Mouse (Mus musculus) midbrain, embryonic 16.5 days (tissue): ENCODE data around the gene Adck2. TPM values are rescaled to one million over a fixed set of nuclear protein-coding genes. Genes with fewer than 3 reads are reported as not detected.

Source experiments
- ATAC-seq: fragments of 200-750 bp; cut with Nextera tagmentation; 2 replicates; pipeline ENCODE4 v1.8.0; 2017; ENCODE audit warnings: moderate TSS enrichment
- H3K27ac ChIP-seq: fragments of 300-500 bp; sonication (generic); 2 replicates; pipeline ENCODE4 v1.5.1; 2014; ENCODE audit warnings: mild to moderate bottlenecking, low read length, mixed read lengths
- H3K27me3 ChIP-seq: fragments of 300-500 bp; sonication (generic); 2 replicates; pipeline ENCODE4 v1.6.1; 2014; ENCODE audit warnings: low read depth, low read length, mixed read lengths; ENCODE audit not compliant: control insufficient read depth, insufficient read depth
- H3K36me3 ChIP-seq: fragments of 300-500 bp; sonication (generic); 2 replicates; pipeline ENCODE4 v1.6.1; 2014; ENCODE audit warnings: mild to moderate bottlenecking, low read length, moderate library complexity, mixed read lengths; ENCODE audit not compliant: control insufficient read depth, insufficient read depth
- H3K4me1 ChIP-seq: fragments of 300-500 bp; sonication (generic); 2 replicates; pipeline ENCODE4 v1.6.1; 2014; ENCODE audit warnings: mild to moderate bottlenecking, low read length, mixed read lengths; ENCODE audit not compliant: control insufficient read depth, insufficient read depth
- H3K4me2 ChIP-seq: fragments of 300-500 bp; sonication (generic); 2 replicates; pipeline ENCODE4 v1.6.1; 2014; ENCODE audit warnings: mild to moderate bottlenecking, low read length, mixed read lengths
- H3K4me3 ChIP-seq: fragments of 300-500 bp; sonication (generic); 2 replicates; pipeline ENCODE4 v1.5.1; 2014; ENCODE audit warnings: low read depth, mild to moderate bottlenecking, low read length, moderate library complexity, mixed read lengths
- H3K9ac ChIP-seq: fragments of 300-500 bp; sonication (generic); 2 replicates; pipeline ENCODE4 v1.6.1; 2014; ENCODE audit warnings: low read depth, low read length, mixed read lengths
- H3K9me3 ChIP-seq: fragments of 300-500 bp; sonication (generic); replicated peaks from 2 replicates; pipeline ENCODE4 v1.6.1; 2014; ENCODE audit warnings: mild to moderate bottlenecking, low read length, mixed read lengths; ENCODE audit not compliant: control insufficient read depth, poor library complexity, severe bottlenecking
- WGBS: fragments of 180-500 bp; shearing (Covaris S2); extraction: QIAGEN DNeasy Blood & Tissue Kit; methylation state at CpG from one replicate; pipeline ENCODE4 v1.1.7; 2014; 5-methylcytosine and 5-hydroxymethylcytosine counted together
- polyA plus RNA-seq: library from polyadenylated mRNA; unstranded; fragments of >200 nt; fragmentation: Nextera tagmentation; extraction: Ambion mirVana; gene quantifications from 2 replicates; pipeline ENCODE4 v1.2.1, GENCODE M21; 2015

Adck2 gene
- polyA plus RNA-seq, 1 experiment from 2014 or later: 50.3 TPM

DNA sequence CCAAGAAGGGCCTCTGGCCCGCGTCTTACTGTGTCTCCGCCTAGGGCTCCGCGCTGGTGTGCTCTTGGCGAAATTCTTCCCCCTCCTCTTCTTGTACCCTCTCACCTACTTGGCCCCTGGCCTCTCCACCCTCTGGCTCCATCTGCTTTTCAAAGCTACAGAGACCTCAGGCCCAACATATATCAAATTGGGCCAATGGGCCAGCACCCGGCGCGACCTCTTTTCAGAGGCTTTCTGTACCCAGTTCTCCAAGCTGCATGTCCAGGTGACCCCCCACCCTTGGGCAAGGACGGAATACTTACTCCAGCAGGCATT lies 839 bp downstream of the Adck2 start:
- H3K4me1 ChIP-seq: peaks cover 13% of the 10 kb centered on the region
- no peaks in the 10 kb centered on the region for H3K9me3 ChIP-seq
- peaks cover 6% of the 10 kb centered on the region; the same call in 1 of the 2 replicates for H3K36me3 ChIP-seq
- H3K27me3 ChIP-seq: no peaks in the 10 kb centered on the region
- peak overlapping the region; percentile 69 for H3K4me3 ChIP-seq
- 27% methylated on average over 10 of the region's 10 CpGs for WGBS
- H3K9ac ChIP-seq: peak overlapping the region; percentile 86
- peak overlapping the region; percentile 88 for H3K4me2 ChIP-seq
- H3K27ac ChIP-seq: peak overlapping the region; percentile 95
- peak; percentile 3 for ATAC-seq

DNA sequence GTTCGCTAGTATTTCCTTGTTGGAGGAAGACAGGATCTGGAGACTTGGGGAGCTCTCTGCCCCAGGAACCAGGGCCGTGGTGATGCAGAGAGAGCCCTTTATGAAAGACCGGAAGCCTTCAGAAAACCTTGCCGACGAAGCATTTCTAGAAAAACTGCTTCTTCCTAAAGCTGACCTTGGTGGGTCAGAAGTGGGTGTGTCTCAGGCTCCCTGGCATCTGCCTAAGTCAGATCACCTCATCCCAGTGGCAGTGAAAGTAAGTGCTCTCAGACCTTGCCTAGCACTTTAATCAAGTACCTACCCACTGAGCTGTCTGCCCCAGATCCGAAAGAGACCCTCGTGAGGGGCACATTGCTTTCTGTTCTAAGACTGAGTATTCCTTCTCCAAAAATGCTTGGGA lies 1.3 kb downstream of the Adck2 start:
- Histone ChIP-seq H3K9ac (peak overlapping the region; percentile 86), H3K27me3 (no peaks in the 10 kb centered on the region), H3K4me3 (peak overlapping the region; percentile 69), H3K9me3 (no peaks in the 10 kb centered on the region), H3K4me2 (peak overlapping the region; percentile 88), H3K27ac (peak overlapping the region; percentile 95; the same call in 1 of the 2 replicates), H3K36me3 (peaks cover 6% of the 10 kb centered on the region; the same call in 1 of the 2 replicates), H3K4me1 (peaks cover 13% of the 10 kb centered on the region)
- 70% methylated on average over 7 of the region's 7 CpGs for WGBS
- ATAC-seq: no peak

DNA sequence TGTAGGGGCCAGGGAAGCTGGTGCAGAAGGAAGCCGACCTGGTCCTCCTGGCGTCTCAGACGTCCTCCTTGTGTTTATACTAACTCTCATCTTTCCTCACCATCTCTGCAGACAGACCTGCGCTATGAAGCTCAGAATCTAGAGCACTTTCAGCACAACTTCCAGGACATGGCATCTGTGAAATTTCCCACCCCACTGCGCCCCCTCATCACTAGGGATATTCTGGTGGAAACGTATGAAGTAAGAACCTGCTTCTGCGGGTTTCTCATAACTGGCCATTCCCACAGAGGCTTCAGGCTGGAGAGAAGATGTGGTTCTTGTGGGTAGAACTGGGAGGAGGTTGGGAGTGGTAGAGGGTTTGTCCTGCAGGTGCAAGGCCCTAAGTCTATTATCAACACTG lies 5.9 kb downstream of the Adck2 start:
- Histone ChIP-seq H3K36me3 (peaks cover 17% of the 10 kb centered on the region), H3K9me3 (no peaks in the 10 kb centered on the region)
- WGBS: 91% methylated on average over 7 of the region's 7 CpGs

DNA sequence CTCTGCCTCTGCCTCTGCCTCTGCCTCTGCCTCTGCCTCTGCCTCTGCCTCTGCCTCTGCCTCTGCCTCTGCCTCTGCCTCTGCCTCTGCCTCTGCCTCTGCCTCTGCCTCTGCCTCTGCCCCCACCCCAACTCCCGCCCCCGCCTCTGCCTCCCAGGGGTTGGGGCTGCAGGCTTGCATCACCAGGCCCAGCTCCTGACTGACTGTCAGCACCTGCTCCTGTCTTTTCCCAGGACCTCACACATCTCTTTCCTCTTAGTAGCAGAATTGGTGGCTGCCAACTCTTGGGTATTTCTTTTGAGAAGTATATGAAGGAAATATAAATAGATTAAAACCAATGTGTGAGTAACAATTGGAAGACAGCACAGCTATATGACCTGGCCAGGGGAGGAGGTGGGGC lies 6.9 kb downstream of the Adck2 start:
- Histone ChIP-seq H3K9ac (no peak overlapping the region), H3K27ac (no peak overlapping the region), H3K9me3 (no peaks in the 10 kb centered on the region), H3K36me3 (peaks cover 20% of the 10 kb centered on the region), H3K27me3 (no peaks in the 10 kb centered on the region), H3K4me3 (no peak overlapping the region), H3K4me1 (no peaks in the 10 kb centered on the region), H3K4me2 (no peak overlapping the region)
- ATAC-seq: no peak
- 93% methylated on average over 2 of the region's 2 CpGs for WGBS

More for the DNA sequence above, 5.9 kb downstream of the Adck2 start:
- Histone ChIP-seq H3K4me2 (no peak overlapping the region), H3K27me3 (no peaks in the 10 kb centered on the region), H3K4me3 (no peak overlapping the region), H3K4me1 (peaks cover 8% of the 10 kb centered on the region), H3K9ac (no peak overlapping the region), H3K27ac (no peak overlapping the region)
- ATAC-seq: no peak

DNA sequence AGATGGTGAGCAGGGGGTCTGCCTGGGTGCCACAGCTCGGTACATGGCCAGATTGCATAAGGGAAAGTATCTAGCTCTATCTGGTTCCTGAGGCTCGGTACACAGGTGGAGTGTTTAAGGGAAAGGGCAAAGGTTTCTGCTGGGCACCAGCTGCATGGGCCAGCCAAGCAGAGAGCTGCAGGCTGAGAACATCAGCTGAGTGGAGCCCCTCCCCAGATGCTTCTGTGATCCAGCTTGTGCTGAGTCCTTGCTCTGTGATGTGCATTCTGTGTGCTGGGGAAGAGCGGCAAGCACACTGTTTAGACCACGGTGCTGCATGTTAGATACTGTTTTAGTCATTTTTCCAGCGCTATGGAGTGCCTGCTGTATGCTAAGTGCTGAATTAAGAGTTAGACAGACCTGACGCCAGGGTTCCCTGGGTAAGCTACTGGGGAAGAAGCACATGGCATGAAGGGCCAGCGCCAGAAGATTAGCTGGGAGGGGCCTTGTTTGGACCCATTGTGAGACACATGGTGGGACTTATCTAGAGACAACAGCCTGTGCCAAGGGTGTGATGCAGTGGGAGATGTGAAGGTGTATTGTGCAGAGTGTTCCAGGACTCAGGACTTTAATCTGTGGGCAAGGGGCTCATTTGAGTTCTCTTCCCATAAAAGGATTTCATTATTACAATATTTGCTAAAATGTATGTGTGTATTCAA lies 7.6 kb downstream of the Adck2 start:
- H3K4me1 ChIP-seq: no peaks in the 10 kb centered on the region

DNA sequence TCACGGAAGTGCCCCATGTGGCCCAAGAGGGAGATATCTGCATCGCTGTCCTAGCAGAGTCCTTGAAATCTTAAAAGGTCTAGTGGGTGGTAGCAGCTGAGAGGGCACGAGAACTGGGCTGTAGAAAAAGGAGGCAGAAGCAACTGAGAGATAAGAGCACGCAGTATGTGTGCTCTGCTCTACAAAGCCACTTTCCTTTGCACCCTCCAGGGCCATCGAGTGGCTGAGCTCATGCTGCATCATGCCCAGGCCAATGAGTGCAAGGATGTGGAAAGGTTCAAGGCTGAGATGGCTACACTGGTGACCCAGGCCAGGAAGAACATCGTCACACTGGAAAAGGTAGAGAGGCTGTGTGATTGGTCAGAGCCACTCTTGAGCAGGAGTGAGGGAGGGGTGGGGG lies 11.8 kb downstream of the Adck2 start, which contains the start of gene Gm42420:
Gm42420 (plus strand) TSS at position 237 of the 400 bp plus-strand sequence.
- 92% methylated on average over 6 of the region's 6 CpGs for WGBS
- no peak within 1 kb of the TSS for H3K4me3 ChIP-seq
- no peaks in the 10 kb centered on the region for H3K9me3 ChIP-seq
- H3K9ac ChIP-seq: no peak within 1 kb of the TSS
- H3K36me3 ChIP-seq: peaks cover 24% of the 10 kb centered on the region
- no peaks in the 10 kb centered on the region for H3K4me1 ChIP-seq
- H3K27ac ChIP-seq: no peak within 1 kb of the TSS
- H3K4me2 ChIP-seq: no peak within 1 kb of the TSS
- no peak; the same call in 1 of the 2 replicates for ATAC-seq
- no peaks in the 10 kb centered on the region for H3K27me3 ChIP-seq

More for the DNA sequence above, 7.6 kb downstream of the Adck2 start:
- no peak for ATAC-seq
- Histone ChIP-seq H3K4me2 (no peak overlapping the region), H3K36me3 (peaks cover 20% of the 10 kb centered on the region), H3K27me3 (no peaks in the 10 kb centered on the region), H3K9ac (no peak overlapping the region), H3K4me3 (no peak overlapping the region), H3K9me3 (no peaks in the 10 kb centered on the region), H3K27ac (no peak overlapping the region)
- WGBS: 78% methylated on average over 7 of the region's 7 CpGs

DNA sequence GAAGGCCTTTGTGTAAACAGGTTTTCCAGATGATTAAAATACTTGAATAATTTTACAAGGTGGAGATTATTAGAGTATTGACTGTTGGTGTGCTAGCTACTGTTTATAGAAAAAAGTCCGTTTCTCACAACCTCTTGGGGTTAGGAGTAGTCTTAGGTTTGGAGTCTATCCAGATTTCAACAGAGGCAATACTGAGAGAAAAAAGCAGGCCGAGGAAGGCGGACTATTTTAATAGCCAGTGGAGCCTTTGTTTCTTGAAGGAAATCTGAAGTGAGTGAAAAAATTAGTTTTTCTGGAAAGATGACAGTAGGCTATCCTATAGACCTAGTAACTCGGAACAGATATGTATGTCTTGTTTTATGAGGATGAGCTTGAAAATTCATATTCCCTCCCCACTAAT lies 17.8 kb downstream of the Adck2 start:
- Histone ChIP-seq H3K9ac (no peak overlapping the region), H3K36me3 (peaks cover 10% of the 10 kb centered on the region), H3K9me3 (no peaks in the 10 kb centered on the region), H3K27ac (no peak overlapping the region), H3K4me2 (no peak overlapping the region), H3K4me1 (peaks cover 15% of the 10 kb centered on the region), H3K4me3 (no peak overlapping the region), H3K27me3 (no peaks in the 10 kb centered on the region)
- ATAC-seq: no peak
- 94% methylated on average over 4 of the region's 4 CpGs for WGBS

DNA sequence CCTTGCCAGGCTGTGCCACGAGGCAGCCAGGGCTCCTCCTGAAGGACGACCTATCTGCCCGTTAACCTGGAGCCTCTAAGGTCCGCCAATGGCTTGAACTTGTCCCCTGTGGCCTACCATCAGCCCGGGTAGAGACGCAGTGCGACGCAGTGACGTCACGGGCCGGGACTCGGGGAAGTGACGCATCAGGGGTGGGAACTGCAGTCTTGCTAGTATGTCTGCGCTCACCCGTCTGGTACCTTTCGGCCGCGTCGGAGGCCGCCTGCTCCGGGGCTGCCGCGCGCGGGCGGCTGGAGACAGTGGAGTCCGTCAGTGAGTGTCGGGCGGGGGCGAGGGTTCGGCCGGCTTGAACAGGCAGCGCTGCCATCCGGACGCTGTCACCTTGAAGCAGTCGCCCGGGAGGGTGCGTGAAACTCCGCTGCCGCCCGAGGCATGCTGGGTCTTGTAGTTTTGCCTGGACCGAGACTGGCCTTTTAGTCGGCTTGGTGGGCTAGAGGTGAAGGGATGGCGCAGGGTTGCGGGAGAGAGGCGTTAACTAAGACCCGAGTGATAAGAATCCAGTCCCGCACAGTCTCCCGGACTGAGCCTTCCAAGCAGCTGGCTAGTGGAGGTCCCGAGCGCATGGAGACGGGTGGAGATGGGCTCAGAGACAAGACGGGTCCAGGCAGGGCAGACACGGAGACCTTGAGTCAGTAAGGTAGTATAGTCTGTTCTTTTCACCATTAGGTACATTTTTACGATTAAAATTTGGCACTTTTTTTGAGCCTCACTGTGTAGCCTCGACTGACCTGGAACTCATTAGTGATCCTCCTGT lies 18.9 kb downstream of the Adck2 start, which contains the start of gene Ndufb2:
Ndufb2 (plus strand) TSS at position 174 of the 814 bp plus-strand sequence.
- WGBS: under 1% methylated on average over 56 of the region's 56 CpGs
- Histone ChIP-seq H3K27ac (peak within 1 kb of the TSS; percentile 92), H3K4me1 (peaks cover 15% of the 10 kb centered on the region), H3K4me2 (peak within 1 kb of the TSS; percentile 81), H3K4me3 (peak within 1 kb of the TSS; percentile 61), H3K27me3 (no peaks in the 10 kb centered on the region), H3K36me3 (peaks cover 12% of the 10 kb centered on the region), H3K9ac (peak within 1 kb of the TSS; percentile 78), H3K9me3 (no peaks in the 10 kb centered on the region)
- peak; percentile 99 for ATAC-seq

DNA sequence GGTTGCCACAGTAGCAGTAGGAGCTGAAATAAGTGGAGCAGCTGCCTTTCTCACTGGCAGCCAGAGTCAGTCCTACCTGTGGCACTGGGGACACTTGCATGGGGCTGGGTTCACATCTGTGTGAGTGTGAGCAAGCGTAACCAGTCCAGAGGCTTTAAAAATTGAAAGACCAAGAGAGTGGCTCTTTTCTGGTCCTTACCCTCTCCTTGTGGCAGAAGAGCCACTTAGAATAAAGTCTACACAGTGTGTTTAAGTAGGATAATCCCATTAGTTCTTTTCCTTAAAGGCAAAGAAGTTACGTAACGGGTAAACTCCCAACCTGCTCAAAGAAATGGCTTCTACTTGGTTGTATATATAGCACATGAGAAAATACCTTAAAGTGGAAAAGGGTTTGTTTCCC lies 27.2 kb downstream of the Adck2 start:
- Histone ChIP-seq H3K27me3 (no peaks in the 10 kb centered on the region), H3K9ac (no peak overlapping the region), H3K27ac (no peak overlapping the region), H3K9me3 (no peaks in the 10 kb centered on the region), H3K4me1 (no peaks in the 10 kb centered on the region), H3K36me3 (peaks cover 26% of the 10 kb centered on the region), H3K4me2 (no peak overlapping the region), H3K4me3 (no peak overlapping the region)
- WGBS: 91% methylated on average over 3 of the region's 3 CpGs
- ATAC-seq: no peak
